Mouse (Mus musculus) lung, adult 2 months (tissue): ENCODE measurements at regions not wholly inside any gene's neighbourhood (a gene's known extent, or its start where the extent isn't known, plus 50 kb on each side); places are given as distances from the start of the nearest gene placed in this dataset.

Experiments
- CTCF ChIP-seq: fragments of 200-500 bp; IDR thresholded peaks from 2 replicates; pipeline ENCODE4 v1.5.1; 2011; ENCODE audit warnings: mild to moderate bottlenecking, low read length, control low read depth; ENCODE audit not compliant: insufficient read depth
- POLR2A ChIP-seq: fragments of 200-500 bp; IDR thresholded peaks from 2 replicates; pipeline ENCODE4 v1.6.1; 2011; ENCODE audit warnings: low read depth, mild to moderate bottlenecking, control low read depth, low read length, borderline replicate concordance; ENCODE audit errors: extremely low read depth

DNA sequence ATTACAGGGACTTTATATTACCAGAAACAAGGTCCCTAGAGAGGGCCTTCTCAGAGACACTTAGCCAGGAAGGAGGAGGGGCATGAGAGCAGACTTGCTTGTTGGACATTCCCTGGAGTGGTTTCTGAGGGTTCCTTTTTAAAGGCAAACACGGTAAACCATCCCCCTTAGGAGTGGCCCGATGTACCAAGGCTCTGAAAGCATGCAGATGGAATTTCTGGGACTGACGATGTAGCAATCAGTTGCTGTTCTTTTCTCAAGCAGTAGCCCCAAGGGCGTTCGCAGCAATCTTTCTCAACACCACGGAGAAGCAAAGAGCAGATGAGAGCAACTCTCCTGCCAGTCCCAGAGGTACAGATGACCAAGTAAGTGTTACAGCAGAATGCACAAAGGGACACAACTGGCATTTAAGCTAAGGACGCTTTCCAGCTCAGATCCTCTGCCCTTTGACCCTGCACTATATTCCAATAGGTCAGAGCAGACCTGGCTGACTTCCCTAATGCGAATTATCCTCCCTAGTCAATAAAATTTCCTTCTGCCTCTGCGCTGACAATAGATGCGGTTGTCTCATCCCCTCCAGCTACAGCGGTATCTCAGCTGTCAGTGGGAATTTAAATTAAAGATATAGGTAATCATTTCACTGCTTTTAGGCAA, 295.7 kb upstream of the Slc24a5 start:
- TF ChIP-seq POLR2A (no peak), CTCF (no peak)
